Mouse (Mus musculus) E14TG2a.4 (cell line): ENCODE measurements at regions not wholly inside any gene's neighbourhood (a gene's known extent, or its start where the extent isn't known, plus 50 kb on each side); places are given as distances from the start of the nearest gene placed in this dataset.

ENCODE experiments used
- H3K27me3 ChIP-seq: 2 replicates; pipeline ENCODE4 v1.6.1; 2014; ENCODE audit warnings: low read length, control low read depth; ENCODE audit not compliant: insufficient read depth
- H3K36me3 ChIP-seq: 2 replicates; pipeline ENCODE4 v1.6.1; 2014; ENCODE audit warnings: low read length, control low read depth; ENCODE audit not compliant: insufficient read depth
- H3K4me1 ChIP-seq: replicated peaks from 2 replicates; pipeline ENCODE4 v1.6.1; 2014; ENCODE audit warnings: low read depth, low read length, control low read depth
- H3K4me3 ChIP-seq: replicated peaks from 2 replicates; pipeline ENCODE4 v1.5.1; 2014; ENCODE audit warnings: mild to moderate bottlenecking, low read length
- H3K9me3 ChIP-seq: 2 replicates; pipeline ENCODE4 v1.6.1; 2014; ENCODE audit warnings: low read length, control low read depth
- CTCF ChIP-seq: conservative IDR thresholded peaks from 2 replicates; pipeline ENCODE4 v1.5.1; 2014; ENCODE audit warnings: low read length
- NANOG ChIP-seq: IDR thresholded peaks from 2 replicates; pipeline ENCODE4 v1.6.1; 2014; ENCODE audit warnings: borderline replicate concordance, low read length, mixed read lengths
- POU5F1 ChIP-seq: IDR thresholded peaks from 2 replicates; pipeline ENCODE4 v1.6.1; 2014; ENCODE audit warnings: low read length, borderline replicate concordance

- no peak overlapping the region for H3K4me3 ChIP-seq
- H3K4me1 ChIP-seq: no peaks in the 10 kb centered on the region
- no peak for TF ChIP-seq NANOG
- TF ChIP-seq CTCF: peak; percentile 65
- H3K36me3 ChIP-seq: no peaks in the 10 kb centered on the region
- H3K27me3 ChIP-seq: no peaks in the 10 kb centered on the region
- no peaks in the 10 kb centered on the region for H3K9me3 ChIP-seq
These were observed 110.5 kb downstream of the Rergl start for GRCm38 (mm10) chr6:139391307-139391706.

GRCm38 (mm10) chr6:139350939-139351338 lies 150.8 kb downstream of the Rergl start:
- Histone ChIP-seq H3K4me1 (peaks cover 9% of the 10 kb centered on the region), H3K36me3 (no peaks in the 10 kb centered on the region), H3K4me3 (no peak overlapping the region), H3K9me3 (no peaks in the 10 kb centered on the region), H3K27me3 (no peaks in the 10 kb centered on the region)
- TF ChIP-seq NANOG (peak; percentile 45; the same call in 1 of the 2 replicates), POU5F1 (no peak)

GRCm38 (mm10) chr6:139325226-139325625 lies 176.6 kb downstream of the Rergl start:
- Histone ChIP-seq H3K36me3 (no peaks in the 10 kb centered on the region), H3K4me3 (no peak overlapping the region)
- TF ChIP-seq CTCF (no peak), NANOG (no peak), POU5F1 (no peak)

GRCm38 (mm10) chr6:139307651-139308050 lies 194.1 kb downstream of the Rergl start:
- no peaks in the 10 kb centered on the region for H3K36me3 ChIP-seq
- H3K4me1 ChIP-seq: no peaks in the 10 kb centered on the region
- no peaks in the 10 kb centered on the region for H3K27me3 ChIP-seq
- no peak overlapping the region for H3K4me3 ChIP-seq
- TF ChIP-seq NANOG (no peak), POU5F1 (no peak), CTCF (no peak)
- no peaks in the 10 kb centered on the region for H3K9me3 ChIP-seq

More at GRCm38 (mm10) chr6:139325226-139325625, 176.6 kb downstream of the Rergl start:
- Histone ChIP-seq H3K9me3 (peaks cover 33% of the 10 kb centered on the region), H3K4me1 (no peaks in the 10 kb centered on the region), H3K27me3 (no peaks in the 10 kb centered on the region)

- TF ChIP-seq POU5F1 (no peak), CTCF (no peak), NANOG (no peak)
- no peaks in the 10 kb centered on the region for H3K9me3 ChIP-seq
- no peak overlapping the region for H3K4me3 ChIP-seq
- H3K27me3 ChIP-seq: no peaks in the 10 kb centered on the region
- H3K36me3 ChIP-seq: no peaks in the 10 kb centered on the region
- no peaks in the 10 kb centered on the region for H3K4me1 ChIP-seq
These were observed 197.5 kb downstream of the Rergl start for GRCm38 (mm10) chr6:139304306-139304705.

GRCm38 (mm10) chr6:139295701-139296100 lies 206.1 kb downstream of the Rergl start:
- Histone ChIP-seq H3K4me3 (no peak overlapping the region), H3K9me3 (no peaks in the 10 kb centered on the region), H3K4me1 (no peaks in the 10 kb centered on the region), H3K36me3 (no peaks in the 10 kb centered on the region), H3K27me3 (no peaks in the 10 kb centered on the region)
- TF ChIP-seq CTCF (no peak), NANOG (no peak), POU5F1 (no peak)

GRCm38 (mm10) chr6:139279093-139279492 lies 222.7 kb downstream of the Rergl start:
- no peaks in the 10 kb centered on the region for H3K36me3 ChIP-seq
- H3K4me1 ChIP-seq: 0 out of 2 replicates have a peak, but pooled peaks cover 4% of the 10 kb centered on the region
- no peaks in the 10 kb centered on the region for H3K9me3 ChIP-seq
- TF ChIP-seq POU5F1: no peak
- TF ChIP-seq CTCF: no peak
- no peak for TF ChIP-seq NANOG
- no peak overlapping the region for H3K4me3 ChIP-seq
- H3K27me3 ChIP-seq: no peaks in the 10 kb centered on the region

GRCm38 (mm10) chr6:139275512-139275911 lies 226.3 kb downstream of the Rergl start:
- peaks cover 4% of the 10 kb centered on the region for H3K9me3 ChIP-seq
- peaks cover 19% of the 10 kb centered on the region for H3K4me1 ChIP-seq
- no peaks in the 10 kb centered on the region for H3K36me3 ChIP-seq
- TF ChIP-seq CTCF (no peak), NANOG (no peak)
- no peaks in the 10 kb centered on the region for H3K27me3 ChIP-seq
- H3K4me3 ChIP-seq: no peak overlapping the region

- Histone ChIP-seq H3K4me3 (no peak overlapping the region), H3K27me3 (no peaks in the 10 kb centered on the region)
These were observed 248.1 kb downstream of the Rergl start for GRCm38 (mm10) chr6:139253704-139254103.

More at GRCm38 (mm10) chr6:139253704-139254103, 248.1 kb downstream of the Rergl start:
- Histone ChIP-seq H3K4me1 (no peaks in the 10 kb centered on the region), H3K9me3 (no peaks in the 10 kb centered on the region), H3K36me3 (no peaks in the 10 kb centered on the region)
- TF ChIP-seq CTCF (no peak), POU5F1 (no peak), NANOG (no peak)
